Mouse (Mus musculus): ENCODE results near the gene 4930474N05Rik. TPM values are rescaled to one million over a fixed set of nuclear protein-coding genes. Genes with fewer than 3 reads are reported as not detected.

4930474N05Rik gene
- polyA plus RNA-seq (2012; fragmentation: generic; extraction: Trizol): not detected
- long read RNA-seq, experiment 1: 0 reads
- long read RNA-seq, experiment 2: 0 reads

DNA sequence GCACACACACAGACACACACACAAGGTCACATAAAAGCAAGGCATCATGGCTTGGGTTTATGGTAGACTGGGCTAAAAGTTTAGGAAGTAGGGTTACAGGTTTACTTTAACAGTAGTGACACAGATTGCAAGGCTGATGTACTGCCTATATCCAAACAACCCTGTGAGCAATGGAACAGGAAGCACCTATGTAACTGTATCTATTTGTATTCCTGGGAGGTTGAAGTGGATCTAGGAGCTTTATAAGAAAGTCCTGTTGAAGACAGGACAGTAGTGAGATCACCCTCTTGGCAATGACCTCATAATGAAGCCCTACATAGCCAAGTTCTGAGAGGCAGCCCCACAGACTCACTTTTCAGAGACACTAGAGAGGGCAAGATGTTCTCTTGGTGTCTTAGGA lies at the start of gene 4930474N05Rik:
TSS of gene 4930474N05Rik (plus strand) at position 301 of the 400 bp plus-strand sequence.
- TF ChIP-seq CEBPB (IDR thresholded peaks at IDR 0.05; ENCODE audit: low read depth): no peak
- no peak for TF ChIP-seq CTCF (IDR thresholded peaks at IDR 0.05; ENCODE audit: control insufficient read depth, insufficient read depth, insufficient read length)
- TF ChIP-seq MYOG (IDR thresholded peaks at IDR 0.05; ENCODE audit: control insufficient read depth, extremely low read depth, insufficient read length): no peak
- TF ChIP-seq FOSL1 (IDR thresholded peaks at IDR 0.05; ENCODE audit: insufficient read depth, low read length, poor library complexity, severe bottlenecking): no peak
- no peak for TF ChIP-seq MAX (IDR thresholded peaks at IDR 0.05)
- no peak for TF ChIP-seq MYOD1 (IDR thresholded peaks at IDR 0.05; ENCODE audit: control insufficient read depth, insufficient read length, low read depth)
- no peak for TF ChIP-seq USF1 (IDR thresholded peaks at IDR 0.05; ENCODE audit: low read depth)
- Histone ChIP-seq H3K4me3 (ENCODE audit: insufficient read depth, poor library complexity, severe bottlenecking) (no peak within 1 kb of the TSS), H3ac (ENCODE audit: control insufficient read depth, insufficient read length, low read depth) (no peak within 1 kb of the TSS), H3K36me3 (ENCODE audit: control insufficient read depth, insufficient read depth) (no peaks in the 10 kb centered on the region), H3K79me2 (ENCODE audit: control insufficient read depth, insufficient read depth) (no peaks in the 10 kb centered on the region), H3K27me3 (ENCODE audit: control insufficient read depth, insufficient read depth, insufficient read length) (no peaks in the 10 kb centered on the region), H3K79me3 (ENCODE audit: low read depth) (no peaks in the 10 kb centered on the region)

DNA sequence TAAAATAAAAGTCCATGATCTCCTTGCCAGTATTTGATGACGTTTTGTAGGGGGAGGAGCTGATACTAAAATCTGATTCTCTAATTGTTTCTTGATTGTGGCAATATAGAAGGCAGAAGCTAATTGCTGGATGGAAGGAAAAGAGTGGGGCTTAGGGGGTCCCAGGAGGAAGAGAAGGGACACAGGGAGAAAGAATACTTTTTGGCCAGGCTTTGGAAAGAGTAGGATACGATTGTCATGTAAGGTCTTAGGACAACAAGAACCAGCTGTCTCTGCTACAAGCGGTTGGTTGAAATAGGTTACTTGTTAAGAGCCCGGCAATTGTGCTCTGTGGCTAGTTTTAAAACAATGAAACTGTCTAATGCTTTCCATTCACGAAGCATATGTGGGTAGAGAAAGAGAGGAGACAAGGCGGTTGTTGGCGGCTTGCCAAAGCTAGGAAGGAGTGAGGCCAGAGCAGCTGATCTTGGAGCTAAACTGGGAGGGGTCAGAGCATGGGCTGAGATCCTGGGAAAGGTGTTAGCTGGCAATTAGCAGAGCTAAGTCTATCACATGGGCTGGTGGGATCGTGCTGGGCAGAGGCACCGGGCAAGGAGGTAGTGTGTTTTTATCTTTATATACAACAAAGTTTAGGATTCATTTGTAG lies 45.8 kb upstream of the 4930474N05Rik start:
- no peaks in the 10 kb centered on the region for H3K79me3 ChIP-seq (ENCODE audit: low read depth)
- no peak overlapping the region for H3K4me3 ChIP-seq (ENCODE audit: insufficient read depth, poor library complexity, severe bottlenecking)
- H3K79me2 ChIP-seq (ENCODE audit: control insufficient read depth, insufficient read depth): no peaks in the 10 kb centered on the region
- H3ac ChIP-seq (ENCODE audit: control insufficient read depth, insufficient read length, low read depth): no peak overlapping the region
- H3K36me3 ChIP-seq (ENCODE audit: control insufficient read depth, insufficient read depth): no peaks in the 10 kb centered on the region
- peaks cover 3% of the 10 kb centered on the region for H3K27me3 ChIP-seq (ENCODE audit: control insufficient read depth, insufficient read depth, insufficient read length)
- TF ChIP-seq MYOG (IDR thresholded peaks at IDR 0.05; ENCODE audit: control insufficient read depth, extremely low read depth, insufficient read length): no peak

DNA sequence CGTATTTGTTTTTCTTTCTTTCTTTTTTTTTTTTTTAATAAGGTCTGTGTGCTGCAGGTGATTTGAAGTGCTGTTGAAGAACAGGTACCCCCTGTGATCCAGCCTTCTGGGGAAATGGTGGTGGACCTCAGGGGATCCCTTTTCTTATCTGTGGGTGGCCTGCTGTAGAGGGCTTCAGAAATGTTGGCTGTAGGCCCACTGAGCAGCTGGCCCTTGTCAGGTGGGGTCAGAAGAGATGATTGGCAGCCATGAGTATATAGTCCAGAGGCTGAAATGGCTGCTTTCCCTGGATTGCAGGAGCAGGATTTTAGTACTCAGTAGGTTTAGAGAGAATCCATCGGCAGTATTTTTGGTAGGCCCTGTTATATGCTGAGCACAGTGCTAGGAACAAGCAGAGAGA lies 41.4 kb upstream of the 4930474N05Rik start:
- H3ac ChIP-seq (ENCODE audit: control insufficient read depth, insufficient read length, low read depth): no peak overlapping the region
- TF ChIP-seq USF1 (IDR thresholded peaks at IDR 0.05; ENCODE audit: low read depth): no peak
- no peak for TF ChIP-seq CTCF (IDR thresholded peaks at IDR 0.05; ENCODE audit: control insufficient read depth, insufficient read depth, insufficient read length)
- TF ChIP-seq MYOG (IDR thresholded peaks at IDR 0.05; ENCODE audit: control insufficient read depth, extremely low read depth, insufficient read length): no peak
- no peak for TF ChIP-seq MAX (IDR thresholded peaks at IDR 0.05)
- H3K36me3 ChIP-seq (ENCODE audit: control insufficient read depth, insufficient read depth): no peaks in the 10 kb centered on the region

DNA sequence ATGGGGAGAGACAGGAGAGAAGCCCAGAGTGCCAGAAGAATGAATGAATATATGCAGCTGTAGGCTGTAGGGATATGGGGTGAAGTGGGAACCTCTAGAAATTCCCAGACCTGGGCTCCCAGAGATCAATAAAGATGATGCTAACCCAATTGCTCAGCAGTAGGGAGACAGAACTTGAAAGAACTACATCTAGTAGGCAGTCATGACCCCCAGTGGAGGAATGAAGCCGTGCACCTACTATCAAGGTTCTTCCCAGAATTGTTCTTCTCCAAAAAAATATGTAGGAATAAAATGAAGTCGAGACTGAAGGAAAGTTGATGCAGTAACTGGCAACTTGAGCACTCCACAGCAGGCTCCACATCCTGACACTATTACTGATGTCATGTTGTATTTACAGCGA lies 3.8 kb downstream of the 4930474N05Rik start:
- Histone ChIP-seq H3K79me3 (ENCODE audit: low read depth) (no peaks in the 10 kb centered on the region), H3ac (ENCODE audit: control insufficient read depth, insufficient read length, low read depth) (no peak overlapping the region), H3K36me3 (ENCODE audit: control insufficient read depth, insufficient read depth) (no peaks in the 10 kb centered on the region), H3K4me3 (ENCODE audit: insufficient read depth, poor library complexity, severe bottlenecking) (no peak overlapping the region), H3K79me2 (ENCODE audit: control insufficient read depth, insufficient read depth) (no peaks in the 10 kb centered on the region), H3K27me3 (ENCODE audit: control insufficient read depth, insufficient read depth, insufficient read length) (no peaks in the 10 kb centered on the region)
- TF ChIP-seq USF1 (IDR thresholded peaks at IDR 0.05; ENCODE audit: low read depth) (no peak), CEBPB (IDR thresholded peaks at IDR 0.05; ENCODE audit: low read depth) (no peak), MAX (IDR thresholded peaks at IDR 0.05) (no peak)

More for the DNA sequence above, 41.4 kb upstream of the 4930474N05Rik start:
- Histone ChIP-seq H3K79me3 (ENCODE audit: low read depth) (no peaks in the 10 kb centered on the region), H3K79me2 (ENCODE audit: control insufficient read depth, insufficient read depth) (no peaks in the 10 kb centered on the region), H3K27me3 (ENCODE audit: control insufficient read depth, insufficient read depth, insufficient read length) (peaks cover 3% of the 10 kb centered on the region), H3K4me3 (ENCODE audit: insufficient read depth, poor library complexity, severe bottlenecking) (no peak overlapping the region)

GRCm38 (mm10) chr14:36099647-36100046 lies 4.9 kb downstream of the 4930474N05Rik start:
- Histone ChIP-seq H3K79me3 (ENCODE audit: low read depth) (no peaks in the 10 kb centered on the region), H3K79me2 (ENCODE audit: control insufficient read depth, insufficient read depth) (no peaks in the 10 kb centered on the region), H3K27me3 (ENCODE audit: control insufficient read depth, insufficient read depth, insufficient read length) (no peaks in the 10 kb centered on the region), H3K4me3 (ENCODE audit: insufficient read depth, poor library complexity, severe bottlenecking) (no peak overlapping the region), H3ac (ENCODE audit: control insufficient read depth, insufficient read length, low read depth) (no peak overlapping the region), H3K36me3 (ENCODE audit: control insufficient read depth, insufficient read depth) (no peaks in the 10 kb centered on the region)
- TF ChIP-seq CTCF (IDR thresholded peaks at IDR 0.05; ENCODE audit: control insufficient read depth, insufficient read depth, insufficient read length) (no peak), CEBPB (IDR thresholded peaks at IDR 0.05; ENCODE audit: low read depth) (no peak), MYOG (IDR thresholded peaks at IDR 0.05; ENCODE audit: control insufficient read depth, extremely low read depth, insufficient read length) (no peak), MAX (IDR thresholded peaks at IDR 0.05) (no peak), USF1 (IDR thresholded peaks at IDR 0.05; ENCODE audit: low read depth) (no peak), MYOD1 (IDR thresholded peaks at IDR 0.05; ENCODE audit: control insufficient read depth, insufficient read length, low read depth) (no peak)

GRCm38 (mm10) chr14:36100731-36101130 lies 6.0 kb downstream of the 4930474N05Rik start:
- no peak overlapping the region for H3K4me3 ChIP-seq (ENCODE audit: insufficient read depth, poor library complexity, severe bottlenecking)
- TF ChIP-seq CTCF (IDR thresholded peaks at IDR 0.05; ENCODE audit: control insufficient read depth, insufficient read depth, insufficient read length): no peak
- no peak for TF ChIP-seq USF1 (IDR thresholded peaks at IDR 0.05; ENCODE audit: low read depth)
- H3K36me3 ChIP-seq (ENCODE audit: control insufficient read depth, insufficient read depth): no peaks in the 10 kb centered on the region
- H3ac ChIP-seq (ENCODE audit: control insufficient read depth, insufficient read length, low read depth): no peak overlapping the region
- H3K27me3 ChIP-seq (ENCODE audit: control insufficient read depth, insufficient read depth, insufficient read length): no peaks in the 10 kb centered on the region
- H3K79me2 ChIP-seq (ENCODE audit: control insufficient read depth, insufficient read depth): no peaks in the 10 kb centered on the region
- no peaks in the 10 kb centered on the region for H3K79me3 ChIP-seq (ENCODE audit: low read depth)
